Mouse (Mus musculus) lung, postnatal 0 days (tissue): ENCODE data around the gene Fer1l5.

ENCODE experiments used
- CTCF ChIP-seq: IDR thresholded peaks from 2 replicates; pipeline ENCODE4 v1.5.1; 2016; ENCODE audit warnings: antibody characterized with exemption, mild to moderate bottlenecking
- EP300 ChIP-seq: IDR thresholded peaks from 2 replicates; pipeline ENCODE4 v1.6.1; 2016; ENCODE audit warnings: antibody characterized with exemption, mild to moderate bottlenecking, control low read depth

DNA sequence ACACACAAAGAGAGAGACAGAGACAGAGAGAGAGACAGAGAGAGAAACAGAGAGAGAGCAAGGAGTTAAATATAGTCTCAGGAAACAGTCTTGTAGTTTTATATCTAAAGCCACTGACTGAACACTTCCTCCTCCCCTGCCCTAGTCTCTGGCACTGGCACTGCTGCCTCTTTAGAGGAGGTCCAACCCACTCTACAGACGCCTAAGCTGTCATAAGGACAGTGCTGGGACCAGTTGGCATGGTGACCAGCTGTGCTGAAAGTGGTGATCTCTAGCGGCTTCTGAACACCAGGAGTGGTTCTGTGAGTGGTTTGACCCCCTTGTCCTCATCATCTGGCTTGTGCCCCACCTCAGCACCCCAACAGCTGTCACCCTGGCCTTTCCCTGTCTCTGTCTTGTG, 89.7 kb downstream of the Fer1l5 start:
- no peak for TF ChIP-seq CTCF
- no peak for TF ChIP-seq EP300
